Comparison of ENCODE assay signal across 21 mouse cellular contexts in genomic region chr1:92103971-92104370, GRCm38 (mm10).
DNase-seq lines count a peak whose midpoint lies in the region; TF ChIP-seq lines count a peak whose summit lies in the region.
"Had no signal": no experiment of that assay in that cellular context is flagged by ENCODE, and none has a peak within 500 bp of the region (broad histone marks: within the 10 kb centered on the region; RNA-seq: fewer than 3 reads in every experiment).

No protein-coding gene starts in this region.

- H3K4me3 ChIP-seq in gastrocnemius, adult 2 months, result peak overlapping the region; percentile 7; the same call in 1 of the 2 replicates
- no peak overlapping the region for H3K4me3 ChIP-seq in heart, adult 2 months
- no peak overlapping the region for H3K4me3 ChIP-seq in macrophage (ENCODE audit: inconsistent target)
- H3K4me3 ChIP-seq: embryonic facial prominence, embryonic 12.5 days; embryonic facial prominence, embryonic 15.5 days; heart, embryonic 12.5 days; heart, embryonic 15.5 days; hindbrain, embryonic 12.5 days; hindbrain, embryonic 15.5 days had no signal

- no peak for TF ChIP-seq POLR2A in heart, adult 2 months (IDR thresholded peaks at IDR 0.05; ENCODE audit: insufficient read depth, low read depth, low read length)

- no peak for TF ChIP-seq EP300 in heart, adult 2 months (IDR thresholded peaks at IDR 0.05; ENCODE audit: insufficient read depth, low read depth, low read length)

- intact Hi-C loops in gastrocnemius, adult 2 months (cut with DNase I), result loop anchor here (5.0 kb wide), 1 partner anchor 243 kb away; no protein-coding TSS in a partner anchor
- intact Hi-C loops in heart, adult 2 months (cut with DNase I), result loop anchor here (10.0 kb wide), 1 partner anchor 351 kb away; no protein-coding TSS in a partner anchor
- intact Hi-C loops in left cerebral cortex, postnatal 14 days (cut with DNase I), result loop anchor here (10.0 kb wide), 1 partner anchor 71 kb away; no protein-coding TSS in a partner anchor

- no peak overlapping the region for H3K9ac ChIP-seq in heart, adult 2 months (ENCODE audit: low read depth, low read length)
- H3K9ac ChIP-seq: embryonic facial prominence, embryonic 12.5 days; embryonic facial prominence, embryonic 15.5 days; forebrain, postnatal 0 days; heart, embryonic 12.5 days; heart, embryonic 15.5 days; hindbrain, embryonic 12.5 days; hindbrain, embryonic 15.5 days had no signal

- H3K79me2 ChIP-seq in heart, adult 2 months (replicated peaks; ENCODE audit: control insufficient read depth, insufficient read depth, low read length), result peaks cover 7% of the 10 kb centered on the region; the same call in 1 of the 2 replicates
- H3K79me2 ChIP-seq in macrophage (ENCODE audit: inconsistent target), result peaks cover 43% of the 10 kb centered on the region; the same call in 1 of the 2 replicates

- peak overlapping the region; percentile 96 for H3K27ac ChIP-seq in gastrocnemius, adult 2 months
- peak overlapping the region; percentile 45; the same call in 1 of the 2 replicates for H3K27ac ChIP-seq in heart, adult 2 months
- peak overlapping the region; percentile 15; the same call in 1 of the 2 replicates for H3K27ac ChIP-seq in macrophage
- H3K27ac ChIP-seq: embryonic facial prominence, embryonic 12.5 days; embryonic facial prominence, embryonic 15.5 days; heart, embryonic 15.5 days; hindbrain, embryonic 12.5 days; hindbrain, embryonic 15.5 days had no signal

- no peak for TF ChIP-seq CTCF in gastrocnemius, adult 2 months (IDR thresholded peaks at IDR 0.05)
- no peak for TF ChIP-seq CTCF in heart, adult 2 months (IDR thresholded peaks at IDR 0.05)

- peaks cover 32% of the 10 kb centered on the region for H3K4me1 ChIP-seq in heart, adult 2 months (ENCODE audit: control insufficient read depth, insufficient read depth, low read length)
- H3K4me1 ChIP-seq: embryonic facial prominence, embryonic 12.5 days had no signal

- peak; percentile 16 for DNase-seq in gastrocnemius, adult 2 months
- DNase-seq in gastrocnemius, postnatal 4 days (ENCODE audit: low spot score in 2 of 2), result no peak
- DNase-seq in heart, adult 2 months, result no peak
- DNase-seq in heart, adult 8-10 months (ENCODE audit: low spot score), result no peak
- no peak for DNase-seq in left cerebral cortex, postnatal 14 days (ENCODE audit: low spot score in 2 of 2)
- DNase-seq: adrenal gland, postnatal 10 days; cerebellum, adult 11 months; cerebellum, adult 2 months; cerebellum, adult 9-11 months; cerebellum, postnatal 25 days; forebrain, postnatal 0 days; gastrocnemius, postnatal 10 days; heart, postnatal 10 days; heart, postnatal 4 days had no signal

- H3K27me3 ChIP-seq in heart, adult 2 months (ENCODE audit: control insufficient read depth, insufficient read depth, low read length), result no peaks in the 10 kb centered on the region
- H3K27me3 ChIP-seq: embryonic facial prominence, embryonic 12.5 days; embryonic facial prominence, embryonic 15.5 days; heart, embryonic 12.5 days; heart, embryonic 15.5 days; hindbrain, embryonic 12.5 days; hindbrain, embryonic 15.5 days had no signal

- H3K36me3 ChIP-seq in heart, adult 2 months (ENCODE audit: control insufficient read depth, insufficient read depth, low read length), result peaks cover 9% of the 10 kb centered on the region
- H3K36me3 ChIP-seq in macrophage (ENCODE audit: inconsistent target), result no peaks in the 10 kb centered on the region
- H3K36me3 ChIP-seq: embryonic facial prominence, embryonic 12.5 days; embryonic facial prominence, embryonic 15.5 days; heart, embryonic 12.5 days; heart, embryonic 15.5 days; hindbrain, embryonic 12.5 days; hindbrain, embryonic 15.5 days had no signal

Comparison
In these comparisons a context has a peak if more than half of its experiments do, and no peak if none do; other contexts are left out.
1. H3K27ac ChIP-seq: peak in every context shown above with its lines; median percentile 96 in gastrocnemius, adult 2 months; 45 in heart, adult 2 months; 15 in macrophage.